Mouse (Mus musculus): ENCODE data around the gene Tifab.

Tifab gene

DNA sequence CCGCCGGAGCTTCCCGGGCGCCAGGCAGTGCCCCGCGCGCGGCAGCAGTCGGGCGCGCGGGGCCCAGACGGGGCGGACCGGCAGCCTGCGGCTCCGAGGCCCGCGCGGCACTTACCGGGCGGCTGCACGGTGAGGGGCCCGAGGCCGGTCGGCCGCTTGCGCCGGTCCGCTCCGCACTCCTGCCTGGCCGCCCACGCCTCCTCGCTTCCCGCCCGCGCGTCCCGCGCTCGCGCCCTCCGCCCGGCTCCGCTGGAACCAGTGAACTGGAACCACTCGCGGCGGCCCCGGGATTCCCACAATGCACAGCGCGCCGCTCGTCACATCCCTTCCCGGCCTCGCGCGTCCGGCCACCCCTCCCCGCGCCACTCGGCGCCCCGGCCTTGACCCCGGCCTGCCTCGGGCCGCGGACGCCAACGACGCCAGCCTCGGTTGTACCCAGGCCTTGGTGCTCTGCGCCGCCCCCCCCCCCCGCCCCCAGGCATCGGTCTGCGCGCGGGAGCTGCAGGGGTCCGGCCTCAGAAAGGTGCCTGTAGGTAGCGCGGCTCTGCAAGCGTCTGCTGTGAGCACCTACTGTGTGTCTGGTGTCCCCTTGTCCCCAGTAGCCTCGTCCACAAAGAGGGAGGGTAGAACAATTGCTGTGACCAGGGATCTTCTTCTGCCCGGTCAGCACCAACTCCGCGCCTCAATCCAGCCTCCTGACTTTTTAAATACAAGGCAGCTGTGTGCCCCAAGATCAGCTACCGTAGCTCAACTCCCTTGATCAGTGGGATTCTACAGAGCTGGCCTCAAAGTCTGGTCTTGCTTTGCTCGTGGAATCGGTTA lies 43.2 kb downstream of the Tifab start:
- peak; percentile 85 for DNase-seq

DNA sequence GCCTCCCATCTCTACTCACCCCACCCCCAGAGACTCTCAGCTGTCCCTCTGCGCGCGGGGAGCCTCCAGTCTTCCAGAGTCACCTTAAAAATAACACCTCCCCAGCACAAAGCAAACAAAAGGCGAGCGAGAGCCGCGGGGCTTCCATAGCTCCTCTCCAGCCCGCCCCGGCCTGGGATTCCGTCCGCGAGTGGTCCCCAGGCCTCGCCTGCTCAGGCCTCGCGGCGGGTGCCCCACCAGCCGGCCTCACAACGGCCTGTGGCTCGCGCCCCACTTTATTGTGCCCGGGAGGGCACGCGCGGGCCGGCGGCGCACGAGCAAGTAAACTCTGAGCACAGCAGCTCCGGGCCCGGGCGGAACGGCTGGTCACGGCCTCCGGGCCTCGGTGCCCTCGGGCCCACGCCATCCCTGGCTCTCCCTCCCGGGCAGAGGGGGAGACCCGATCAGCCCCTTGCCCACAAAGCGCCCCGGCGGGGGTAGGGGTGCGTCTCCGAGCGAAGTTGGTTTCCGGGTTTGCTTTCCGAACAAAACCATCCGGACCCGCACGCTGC lies 44.0 kb downstream of the Tifab start:
- DNase-seq: peak; percentile 30

DNA sequence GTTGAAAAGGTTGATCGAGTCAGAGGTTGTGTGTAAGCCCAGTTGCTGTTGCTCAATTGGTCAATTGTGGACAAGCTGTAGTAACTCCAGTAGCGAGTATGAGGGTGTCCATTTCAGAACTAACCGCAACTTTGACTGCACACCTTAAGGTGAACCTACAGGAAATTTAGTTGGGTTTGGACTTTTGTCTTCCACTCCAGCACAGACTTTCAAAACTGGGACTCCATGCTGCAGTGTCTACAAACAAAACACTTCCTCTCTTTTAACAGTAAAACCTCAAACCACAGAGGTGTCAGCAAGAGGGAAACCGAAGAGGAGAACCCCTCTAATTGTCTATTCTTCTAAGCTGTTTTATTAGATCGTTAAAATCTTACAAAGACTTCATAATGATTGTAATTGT lies 44.7 kb downstream of the Tifab start:
- no peak for DNase-seq

DNA sequence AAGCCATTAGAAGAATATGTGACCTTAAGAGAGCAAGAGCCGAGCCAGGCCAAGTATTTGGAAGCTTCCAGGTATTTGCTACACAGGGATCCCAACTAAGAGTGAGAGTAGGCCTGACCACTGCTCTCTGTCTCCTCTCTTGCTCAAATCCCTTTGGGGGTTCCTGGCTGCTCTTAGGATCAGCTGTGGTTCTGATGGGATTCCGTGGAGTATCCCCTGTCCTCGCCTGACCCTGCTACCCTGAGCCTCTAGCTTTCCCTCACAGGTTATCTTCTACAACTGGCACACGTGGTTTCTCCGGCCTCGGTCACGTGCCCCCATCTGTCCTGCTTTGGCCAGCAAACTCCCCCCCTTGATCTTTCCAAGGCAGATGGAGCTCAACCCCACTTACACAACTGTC lies 45.7 kb downstream of the Tifab start:
- DNase-seq: no peak

DNA sequence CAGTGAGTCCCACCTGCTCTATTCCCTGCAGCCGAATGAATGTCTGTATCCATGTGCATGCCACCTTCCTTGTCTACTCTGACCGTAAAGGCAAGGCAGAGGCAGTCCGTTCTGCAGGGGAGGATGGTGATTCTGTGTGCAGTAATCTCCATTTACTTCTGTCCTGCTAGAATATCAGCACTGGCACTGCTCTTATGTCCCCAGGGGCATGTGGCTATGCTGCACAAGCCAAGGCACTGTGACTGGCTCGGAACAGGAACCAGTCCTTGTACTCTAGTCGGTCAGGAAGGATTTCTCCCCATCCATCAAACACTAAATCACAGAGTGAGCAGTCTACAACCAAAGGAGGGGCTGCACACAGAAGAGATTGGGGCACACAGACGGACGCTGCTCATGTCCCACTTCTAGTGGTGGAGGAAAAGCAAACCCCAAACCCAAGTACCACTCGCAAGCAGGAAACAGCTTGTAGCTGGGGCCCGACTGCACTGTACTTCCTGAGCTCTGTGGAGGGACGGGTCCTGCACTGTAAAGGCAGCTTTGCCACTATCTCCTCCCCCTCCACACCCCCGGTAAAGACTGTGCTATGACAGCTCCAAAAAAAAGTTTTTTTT lies 46.3 kb downstream of the Tifab start:
- DNase-seq: no peak

DNA sequence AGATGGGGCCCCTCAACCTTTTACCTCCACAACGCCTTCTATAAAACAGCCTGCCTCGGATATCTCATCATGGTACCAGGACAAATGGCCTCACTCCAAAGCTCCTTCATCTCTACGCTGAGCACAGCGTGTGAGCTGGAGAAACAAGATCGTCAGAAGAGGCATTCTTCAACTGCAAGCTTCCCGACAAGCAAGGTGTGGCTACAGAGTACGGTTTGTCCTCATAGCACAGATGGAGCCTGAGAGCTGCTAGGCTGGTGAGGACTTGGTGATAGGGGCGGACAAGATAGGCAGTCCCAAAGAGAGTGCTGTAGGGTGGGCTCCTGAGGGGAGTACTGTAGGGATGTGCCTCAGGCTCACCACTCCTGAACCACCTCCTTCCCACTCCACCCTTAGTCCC lies 48.1 kb downstream of the Tifab start:
- no peak for DNase-seq

DNA sequence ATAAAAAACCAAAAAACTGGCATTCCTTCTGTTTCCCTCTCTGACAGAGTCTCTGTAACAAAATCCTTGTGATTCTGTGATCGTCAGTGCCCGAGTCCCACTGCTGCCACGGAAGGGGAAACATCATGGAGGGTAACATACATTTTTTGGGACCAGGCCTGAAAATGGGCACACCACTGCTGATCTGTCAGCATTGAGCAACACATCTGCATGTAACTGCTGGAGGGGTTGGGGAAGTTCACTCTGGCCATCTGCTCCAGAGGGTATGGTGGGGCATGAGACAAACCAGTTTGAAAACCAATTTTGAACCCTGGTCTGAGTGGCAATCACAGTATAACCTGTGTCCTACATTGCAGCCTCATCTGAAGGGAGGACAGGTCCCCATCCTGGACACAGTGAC lies 49.1 kb downstream of the Tifab start:
- no peak for DNase-seq

DNA sequence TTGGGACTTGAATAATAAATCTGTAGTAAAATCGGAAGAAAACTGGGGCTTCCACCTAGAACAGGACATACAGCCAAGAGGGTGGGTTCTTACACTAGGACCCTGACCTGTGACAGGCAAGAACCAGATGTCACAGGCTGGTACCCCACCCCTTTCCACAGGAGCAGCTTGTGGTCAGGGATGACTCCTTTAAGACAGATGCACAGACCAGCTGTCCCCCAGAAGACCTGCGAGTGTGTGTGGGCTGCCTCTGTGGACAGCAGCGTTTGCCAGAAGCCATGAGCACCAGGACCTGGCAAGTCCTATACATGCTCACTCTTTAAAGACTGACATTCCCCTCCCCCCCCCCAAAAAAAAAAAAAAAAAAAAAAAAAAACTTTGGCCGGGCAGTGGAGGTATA lies 49.7 kb downstream of the Tifab start:
- no peak for DNase-seq

DNA sequence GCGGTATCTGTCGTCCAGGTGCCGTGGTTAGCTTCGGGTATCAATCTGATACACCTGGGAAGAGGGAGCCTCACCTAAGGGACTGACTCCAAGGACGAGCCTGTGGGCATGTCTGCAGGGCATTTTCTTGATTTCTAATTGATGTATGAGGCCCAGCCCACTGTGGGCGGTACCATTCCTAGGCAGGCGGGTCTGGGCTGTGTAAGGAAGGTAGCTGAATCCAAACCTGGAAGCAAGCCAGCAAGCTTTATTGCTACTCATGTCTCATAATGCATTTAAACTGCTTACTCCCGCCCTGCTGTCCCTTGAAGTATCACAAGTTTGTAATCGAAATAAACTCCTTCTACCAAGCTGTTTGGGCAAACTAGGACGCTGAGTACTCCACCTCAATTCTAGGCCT lies 53.1 kb downstream of the Tifab start:
- no peak for DNase-seq
